Mouse (Mus musculus) forebrain, embryonic 13.5 days (tissue): ENCODE measurements around the gene Junb. TPM values are rescaled to one million over a fixed set of nuclear protein-coding genes. Genes with fewer than 3 reads are reported as not detected.

Experiments
- ATAC-seq: fragments of 200-750 bp; cut with Nextera tagmentation; 2 replicates; pipeline ENCODE4 v1.8.0; 2017
- H3K27ac ChIP-seq: fragments of 300-500 bp; sonication (generic); 2 replicates; pipeline ENCODE4 v1.5.1; 2015; ENCODE audit warnings: inconsistent platforms, mild to moderate bottlenecking, moderate library complexity
- H3K27me3 ChIP-seq: fragments of 300-500 bp; sonication (generic); 2 replicates; pipeline ENCODE4 v1.6.1; 2015; ENCODE audit warnings: mild to moderate bottlenecking, inconsistent platforms
- H3K36me3 ChIP-seq: fragments of 300-500 bp; sonication (generic); 2 replicates; pipeline ENCODE4 v1.6.1; 2015; ENCODE audit warnings: mild to moderate bottlenecking, inconsistent platforms; ENCODE audit not compliant: poor library complexity, severe bottlenecking
- H3K4me1 ChIP-seq: fragments of 300-500 bp; sonication (generic); 2 replicates; pipeline ENCODE4 v1.6.1; 2015; ENCODE audit warnings: inconsistent platforms
- H3K4me2 ChIP-seq: fragments of 300-500 bp; sonication (generic); 2 replicates; pipeline ENCODE4 v1.6.1; 2015; ENCODE audit warnings: inconsistent platforms, mild to moderate bottlenecking, moderate library complexity
- H3K4me3 ChIP-seq: fragments of 300-500 bp; sonication (generic); 2 replicates; pipeline ENCODE4 v1.5.1; 2015; ENCODE audit warnings: mild to moderate bottlenecking, inconsistent platforms
- H3K9ac ChIP-seq: fragments of 300-500 bp; sonication (generic); 2 replicates; pipeline ENCODE4 v1.6.1; 2015; ENCODE audit warnings: mild to moderate bottlenecking, inconsistent platforms
- H3K9me3 ChIP-seq: fragments of 300-500 bp; sonication (generic); replicated peaks from 2 replicates; pipeline ENCODE4 v1.6.1; 2016; ENCODE audit warnings: inconsistent platforms
- WGBS: fragments of 180-500 bp; shearing (Covaris S2); methylation state at CpG from one replicate; pipeline ENCODE4 v1.1.7; 2015; 5-methylcytosine and 5-hydroxymethylcytosine counted together
- polyA plus RNA-seq: library from polyadenylated mRNA; unstranded; fragments of >200 nt; fragmentation: Nextera tagmentation; extraction: Ambion mirVana; gene quantifications from 2 replicates; pipeline ENCODE4 v1.2.1, GENCODE M21; 2015

The Junb gene
- polyA plus RNA-seq, 1 experiment from 2014 or later = 4.2 TPM

GRCm38 (mm10) chr8:85011242-85011641, 32.7 kb upstream of the Junb start:
- H3K9me3 ChIP-seq = no peaks in the 10 kb centered on the region; the same call in 1 of the 2 replicates
- no peaks in the 10 kb centered on the region for H3K4me1 ChIP-seq
- 17% methylated on average over 28 of the region's 28 CpGs for WGBS
- ATAC-seq = no peak
- H3K36me3 ChIP-seq = no peaks in the 10 kb centered on the region
- H3K27ac ChIP-seq = no peak overlapping the region
- no peak overlapping the region for H3K4me3 ChIP-seq
- peaks cover 61% of the 10 kb centered on the region for H3K27me3 ChIP-seq
- no peak overlapping the region for H3K9ac ChIP-seq
- no peak overlapping the region for H3K4me2 ChIP-seq

- H3K36me3 ChIP-seq = peaks cover 3% of the 10 kb centered on the region; the same call in 1 of the 2 replicates
- H3K9ac ChIP-seq = no peak overlapping the region
- H3K27me3 ChIP-seq = peaks cover 39% of the 10 kb centered on the region
- H3K4me2 ChIP-seq = no peak overlapping the region
- no peak overlapping the region for H3K27ac ChIP-seq
- no peaks in the 10 kb centered on the region for H3K4me1 ChIP-seq
- no peak for ATAC-seq
- H3K4me3 ChIP-seq = no peak overlapping the region
- 20% methylated on average over 25 of the region's 25 CpGs for WGBS
- H3K9me3 ChIP-seq = no peaks in the 10 kb centered on the region; the same call in 1 of the 2 replicates
Measured at GRCm38 (mm10) chr8:85007686-85008085, 29.2 kb upstream of the Junb start.

- Histone ChIP-seq H3K9ac (peak overlapping the region; percentile 48), H3K4me1 (peaks cover 16% of the 10 kb centered on the region), H3K9me3 (no peaks in the 10 kb centered on the region), H3K27me3 (peaks cover 17% of the 10 kb centered on the region; the same call in 1 of the 2 replicates), H3K4me3 (0 out of 2 replicates have a peak overlapping the region, but pooled peaks have one; percentile 9), H3K36me3 (peaks cover 4% of the 10 kb centered on the region; the same call in 1 of the 2 replicates), H3K4me2 (peak overlapping the region; percentile 46), H3K27ac (0 out of 2 replicates have a peak overlapping the region, but pooled peaks have one; percentile 25)
- under 1% methylated on average over 19 of the region's 19 CpGs for WGBS
- ATAC-seq = peak; percentile 86
Measured at GRCm38 (mm10) chr8:84997649-84998295, 19.3 kb upstream of the Junb start.

- Histone ChIP-seq H3K4me1 (peaks cover 16% of the 10 kb centered on the region), H3K27me3 (peaks cover 17% of the 10 kb centered on the region; the same call in 1 of the 2 replicates), H3K36me3 (no peaks in the 10 kb centered on the region), H3K4me2 (no peak overlapping the region), H3K9me3 (no peaks in the 10 kb centered on the region), H3K4me3 (no peak overlapping the region), H3K9ac (no peak overlapping the region), H3K27ac (no peak overlapping the region)
- no peak for ATAC-seq
- 82% methylated on average over 5 of the region's 5 CpGs for WGBS
Measured at GRCm38 (mm10) chr8:84996978-84997377, 18.5 kb upstream of the Junb start.

- Histone ChIP-seq H3K36me3 (no peaks in the 10 kb centered on the region), H3K27ac (no peak overlapping the region), H3K4me2 (peak overlapping the region; percentile 32), H3K9ac (peak overlapping the region; percentile 30; the same call in 1 of the 2 replicates), H3K4me3 (no peak overlapping the region), H3K27me3 (peaks cover 17% of the 10 kb centered on the region; the same call in 1 of the 2 replicates), H3K4me1 (peaks cover 22% of the 10 kb centered on the region), H3K9me3 (no peaks in the 10 kb centered on the region)
- WGBS = 20% methylated on average over 25 of the region's 25 CpGs
- ATAC-seq = peak; percentile 25; the same call in 1 of the 2 replicates
Measured at GRCm38 (mm10) chr8:84995680-84996079, 17.2 kb upstream of the Junb start.

GRCm38 (mm10) chr8:84994375-84994774, 15.9 kb upstream of the Junb start:
- Histone ChIP-seq H3K4me1 (peaks cover 25% of the 10 kb centered on the region), H3K9ac (no peak overlapping the region; the same call in 1 of the 2 replicates), H3K4me2 (no peak overlapping the region), H3K9me3 (no peaks in the 10 kb centered on the region), H3K36me3 (no peaks in the 10 kb centered on the region), H3K27ac (no peak overlapping the region), H3K4me3 (no peak overlapping the region), H3K27me3 (peaks cover 17% of the 10 kb centered on the region; the same call in 1 of the 2 replicates)
- 91% methylated on average over 9 of the region's 9 CpGs for WGBS
- ATAC-seq = no peak

GRCm38 (mm10) chr8:84990836-84991235, 12.3 kb upstream of the Junb start:
- Histone ChIP-seq H3K4me1 (peaks cover 24% of the 10 kb centered on the region), H3K36me3 (no peaks in the 10 kb centered on the region), H3K4me3 (peak overlapping the region; percentile 57), H3K9ac (peak overlapping the region; percentile 75), H3K27ac (no peak overlapping the region), H3K4me2 (peak overlapping the region; percentile 89), H3K9me3 (no peaks in the 10 kb centered on the region), H3K27me3 (peaks cover 32% of the 10 kb centered on the region)
- ATAC-seq = peak; percentile 34
- 4% methylated on average over 15 of the region's 15 CpGs for WGBS

GRCm38 (mm10) chr8:84990349-84990748, 11.8 kb upstream of the Junb start, which contains the start of gene Hook2:
Hook2 (plus strand) TSS chr8:84990603.
- no peaks in the 10 kb centered on the region for H3K9me3 ChIP-seq
- peak within 1 kb of the TSS; percentile 57 for H3K4me3 ChIP-seq
- WGBS = under 1% methylated on average over 28 of the region's 28 CpGs
- H3K4me1 ChIP-seq = peaks cover 24% of the 10 kb centered on the region
- peak within 1 kb of the TSS; percentile 75 for H3K27ac ChIP-seq
- peak within 1 kb of the TSS; percentile 75 for H3K9ac ChIP-seq
- H3K4me2 ChIP-seq = peak within 1 kb of the TSS; percentile 89
- no peaks in the 10 kb centered on the region for H3K36me3 ChIP-seq
- H3K27me3 ChIP-seq = peaks cover 28% of the 10 kb centered on the region
- peak; percentile 91 for ATAC-seq

GRCm38 (mm10) chr8:84989810-84990209, 11.3 kb upstream of the Junb start:
- Histone ChIP-seq H3K4me3 (peak overlapping the region; percentile 57), H3K4me2 (peak overlapping the region; percentile 89), H3K9ac (peak overlapping the region; percentile 72), H3K27ac (peak overlapping the region; percentile 75), H3K9me3 (no peaks in the 10 kb centered on the region), H3K27me3 (peaks cover 28% of the 10 kb centered on the region), H3K36me3 (no peaks in the 10 kb centered on the region), H3K4me1 (peaks cover 29% of the 10 kb centered on the region)
- peak; percentile 59 for ATAC-seq
- 0% methylated on average over 15 of the region's 15 CpGs for WGBS

GRCm38 (mm10) chr8:84989311-84989731, 10.8 kb upstream of the Junb start:
- Histone ChIP-seq H3K4me2 (peak overlapping the region; percentile 89), H3K36me3 (no peaks in the 10 kb centered on the region), H3K4me3 (no peak overlapping the region), H3K9ac (no peak overlapping the region), H3K27ac (no peak overlapping the region), H3K9me3 (no peaks in the 10 kb centered on the region), H3K4me1 (peaks cover 33% of the 10 kb centered on the region), H3K27me3 (peaks cover 31% of the 10 kb centered on the region)
- no peak for ATAC-seq
- 13% methylated on average over 15 of the region's 15 CpGs for WGBS

- no peak overlapping the region for H3K27ac ChIP-seq
- peaks cover 36% of the 10 kb centered on the region for H3K27me3 ChIP-seq
- no peaks in the 10 kb centered on the region for H3K9me3 ChIP-seq
- no peak overlapping the region for H3K4me2 ChIP-seq
- H3K36me3 ChIP-seq = no peaks in the 10 kb centered on the region
- peaks cover 33% of the 10 kb centered on the region for H3K4me1 ChIP-seq
- H3K4me3 ChIP-seq = no peak overlapping the region
- 78% methylated on average over 2 of the region's 2 CpGs for WGBS
- H3K9ac ChIP-seq = no peak overlapping the region
- no peak for ATAC-seq
Measured at GRCm38 (mm10) chr8:84987903-84988302, 9.4 kb upstream of the Junb start.

GRCm38 (mm10) chr8:84987388-84987787, 8.9 kb upstream of the Junb start:
- 84% methylated on average over 5 of the region's 5 CpGs for WGBS
- H3K9me3 ChIP-seq = no peaks in the 10 kb centered on the region
- peaks cover 33% of the 10 kb centered on the region for H3K4me1 ChIP-seq
- H3K27me3 ChIP-seq = peaks cover 40% of the 10 kb centered on the region
- H3K4me2 ChIP-seq = no peak overlapping the region
- H3K4me3 ChIP-seq = no peak overlapping the region
- ATAC-seq = no peak
- no peak overlapping the region for H3K9ac ChIP-seq
- no peak overlapping the region for H3K27ac ChIP-seq
- H3K36me3 ChIP-seq = no peaks in the 10 kb centered on the region
